Mouse (Mus musculus): ENCODE data around the gene Ssbp2. TPM values are rescaled to one million over a fixed set of nuclear protein-coding genes. Genes with fewer than 3 reads are reported as not detected.

The Ssbp2 gene
- polyA plus RNA-seq, 1 experiment: 7.9 TPM

DNA sequence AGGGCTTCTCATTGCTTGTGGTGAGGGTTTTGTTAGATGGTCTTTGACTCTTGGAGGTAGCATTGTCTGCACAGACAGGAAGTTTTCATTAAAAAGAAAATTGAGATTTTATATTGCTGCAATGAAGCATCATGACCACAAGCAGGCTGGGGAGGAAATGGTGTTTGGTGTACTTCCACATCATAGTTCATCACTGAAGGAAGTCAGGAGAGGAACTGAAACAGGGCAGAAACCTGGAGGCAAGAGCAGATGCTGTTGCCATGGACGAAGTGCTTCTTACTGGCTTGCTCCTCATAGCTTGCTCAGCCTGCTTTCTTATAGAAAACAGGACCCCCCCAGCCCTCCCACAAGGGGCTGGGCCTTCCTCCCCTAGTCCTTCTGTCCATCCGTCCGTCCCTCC, 139.5 kb downstream of the Ssbp2 start:
- TF ChIP-seq CTCF (IDR thresholded peaks at IDR 0.05; ENCODE audit: control insufficient read depth, insufficient read depth, insufficient replicate concordance, low read depth, low read length) (no peak), POLR2A (IDR thresholded peaks at IDR 0.05; ENCODE audit: control insufficient read depth, low read depth, low read length) (no peak)
- no peak overlapping the region for H3K27ac ChIP-seq (ENCODE audit: control insufficient read depth, insufficient read depth, low read depth, low read length)
- H3K36me3 ChIP-seq (ENCODE audit: control insufficient read depth, insufficient read depth, low read length): no peaks in the 10 kb centered on the region
- no peak overlapping the region for H3K4me3 ChIP-seq (ENCODE audit: control insufficient read depth, low read depth, low read length)
- H3K4me1 ChIP-seq (ENCODE audit: control insufficient read depth, insufficient read depth, low read length): no peaks in the 10 kb centered on the region
- no peaks in the 10 kb centered on the region for H3K27me3 ChIP-seq (ENCODE audit: control insufficient read depth, insufficient read depth, low read length)

DNA sequence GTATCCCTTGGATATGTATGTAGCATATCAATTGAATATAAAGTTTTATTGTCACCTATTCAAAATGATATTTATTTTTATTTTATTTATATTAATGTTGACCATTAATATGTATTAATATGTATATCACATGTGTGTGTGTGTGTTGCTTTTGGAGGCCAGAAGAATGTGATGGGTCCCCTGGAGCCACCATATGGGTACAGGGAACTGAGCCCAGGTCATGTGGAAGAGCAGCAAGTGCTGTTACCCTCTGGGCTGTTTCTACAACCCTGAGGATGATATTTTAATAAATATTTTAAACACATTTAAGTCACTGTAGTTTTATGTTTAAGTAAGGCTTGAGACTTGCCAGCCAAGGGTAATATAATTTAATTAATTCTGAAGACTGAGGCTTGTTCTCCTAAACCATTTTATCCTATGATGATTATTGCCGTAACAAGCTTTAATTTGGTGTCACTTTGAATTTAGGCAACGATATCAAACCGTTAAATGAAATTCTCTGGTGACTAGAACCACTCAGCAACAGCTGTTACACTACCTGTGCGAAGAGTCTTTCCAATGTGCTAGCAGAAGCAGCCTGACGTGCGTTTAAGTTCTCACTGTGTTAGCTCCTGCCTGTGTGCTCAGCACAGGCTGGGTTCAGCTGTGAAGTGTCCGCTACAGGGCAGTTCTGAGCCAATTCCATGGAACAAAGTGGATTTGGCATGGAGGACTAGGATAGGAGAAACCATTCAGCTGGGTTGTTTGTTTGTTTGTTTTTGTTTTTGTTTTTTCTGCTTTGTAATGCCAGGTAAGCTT, 145.2 kb downstream of the Ssbp2 start:
- Histone ChIP-seq H3K4me1 (ENCODE audit: control insufficient read depth, insufficient read depth, low read length) (no peaks in the 10 kb centered on the region), H3K27me3 (ENCODE audit: control insufficient read depth, insufficient read depth, low read length) (no peaks in the 10 kb centered on the region), H3K4me3 (ENCODE audit: control insufficient read depth, low read depth, low read length) (no peak overlapping the region), H3K36me3 (ENCODE audit: control insufficient read depth, insufficient read depth, low read length) (no peaks in the 10 kb centered on the region), H3K27ac (ENCODE audit: control insufficient read depth, insufficient read depth, low read depth, low read length) (no peak overlapping the region)
- no peak for TF ChIP-seq CTCF (IDR thresholded peaks at IDR 0.05; ENCODE audit: control insufficient read depth, insufficient read depth, insufficient replicate concordance, low read depth, low read length)
- no peak for TF ChIP-seq POLR2A (IDR thresholded peaks at IDR 0.05; ENCODE audit: control insufficient read depth, low read depth, low read length)

DNA sequence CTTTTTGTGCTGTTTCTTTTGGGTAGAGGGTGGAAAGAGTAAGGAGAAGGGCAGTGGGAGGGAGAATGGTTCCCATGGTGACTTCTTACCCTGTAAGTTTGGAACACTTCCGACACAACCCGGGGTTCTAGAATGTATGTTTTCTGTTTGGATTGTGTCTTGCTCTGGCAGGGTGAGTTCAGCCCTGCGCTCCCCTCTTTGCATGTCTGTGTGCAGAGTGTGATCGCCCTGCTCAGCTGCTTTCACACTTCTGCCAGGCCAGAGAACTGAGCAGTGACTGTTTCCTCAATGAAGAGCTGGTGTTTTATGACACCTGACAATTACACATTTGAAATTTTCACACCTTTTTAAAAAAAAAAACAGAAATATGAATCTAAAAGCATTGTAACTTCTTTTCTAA, 150.5 kb downstream of the Ssbp2 start:
- no peaks in the 10 kb centered on the region for H3K27me3 ChIP-seq (ENCODE audit: control insufficient read depth, insufficient read depth, low read length)
- H3K4me1 ChIP-seq (ENCODE audit: control insufficient read depth, insufficient read depth, low read length): no peaks in the 10 kb centered on the region
- no peak for TF ChIP-seq CTCF (IDR thresholded peaks at IDR 0.05; ENCODE audit: control insufficient read depth, insufficient read depth, insufficient replicate concordance, low read depth, low read length)
- peak; percentile 21; the same call in 1 of the 2 replicates for TF ChIP-seq POLR2A (IDR thresholded peaks at IDR 0.05; ENCODE audit: control insufficient read depth, low read depth, low read length)
- H3K4me3 ChIP-seq (ENCODE audit: control insufficient read depth, low read depth, low read length): no peak overlapping the region; the same call in 1 of the 2 replicates
- no peak overlapping the region for H3K27ac ChIP-seq (ENCODE audit: control insufficient read depth, insufficient read depth, low read depth, low read length)
- no peaks in the 10 kb centered on the region for H3K36me3 ChIP-seq (ENCODE audit: control insufficient read depth, insufficient read depth, low read length)

DNA sequence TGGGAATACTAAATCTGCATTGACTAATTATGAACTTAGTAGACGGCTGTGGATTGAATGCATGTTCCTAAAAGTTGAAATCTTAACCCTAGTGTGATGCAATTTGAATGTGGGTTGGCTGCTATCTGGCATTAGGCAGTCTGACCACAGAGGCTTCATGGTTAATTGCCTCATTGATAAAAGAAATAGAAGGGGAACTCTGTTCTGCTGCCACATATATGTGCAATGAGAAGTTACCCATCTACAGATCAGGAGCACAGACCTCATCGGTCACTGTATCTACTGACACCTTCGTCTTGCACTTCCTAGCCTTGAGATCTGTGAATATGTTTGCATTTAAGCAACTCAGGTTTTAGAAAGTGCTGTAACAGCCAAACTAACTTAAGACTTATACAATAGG, 151.8 kb downstream of the Ssbp2 start:
- Histone ChIP-seq H3K27me3 (ENCODE audit: control insufficient read depth, insufficient read depth, low read length) (no peaks in the 10 kb centered on the region), H3K4me1 (ENCODE audit: control insufficient read depth, insufficient read depth, low read length) (no peaks in the 10 kb centered on the region), H3K4me3 (ENCODE audit: control insufficient read depth, low read depth, low read length) (no peak overlapping the region), H3K27ac (ENCODE audit: control insufficient read depth, insufficient read depth, low read depth, low read length) (no peak overlapping the region), H3K36me3 (ENCODE audit: control insufficient read depth, insufficient read depth, low read length) (no peaks in the 10 kb centered on the region)
- TF ChIP-seq CTCF (IDR thresholded peaks at IDR 0.05; ENCODE audit: control insufficient read depth, insufficient read depth, insufficient replicate concordance, low read depth, low read length) (no peak), POLR2A (IDR thresholded peaks at IDR 0.05; ENCODE audit: control insufficient read depth, low read depth, low read length) (no peak)

DNA sequence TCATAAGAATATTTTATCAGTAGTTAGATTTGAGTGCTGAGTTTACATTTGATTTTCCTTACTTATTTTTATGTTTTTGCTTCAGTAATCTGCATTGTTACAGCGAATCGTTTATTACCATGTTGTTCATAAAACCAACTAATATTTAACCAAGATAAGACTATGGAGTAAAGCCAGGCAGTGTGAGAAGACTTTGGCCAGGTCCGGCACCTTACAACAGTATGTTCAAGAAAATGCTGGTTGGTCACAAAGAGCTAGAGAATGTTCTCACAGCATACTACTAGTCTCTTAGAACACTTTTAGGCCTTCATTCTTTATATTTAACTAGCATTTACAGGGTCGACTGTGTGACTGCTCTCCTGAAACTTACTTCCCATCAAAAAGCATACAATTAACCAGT, 152.5 kb downstream of the Ssbp2 start:
- H3K36me3 ChIP-seq (ENCODE audit: control insufficient read depth, insufficient read depth, low read length): no peaks in the 10 kb centered on the region
- H3K4me3 ChIP-seq (ENCODE audit: control insufficient read depth, low read depth, low read length): no peak overlapping the region
- no peaks in the 10 kb centered on the region for H3K4me1 ChIP-seq (ENCODE audit: control insufficient read depth, insufficient read depth, low read length)
- no peak for TF ChIP-seq CTCF (IDR thresholded peaks at IDR 0.05; ENCODE audit: control insufficient read depth, insufficient read depth, insufficient replicate concordance, low read depth, low read length)
- TF ChIP-seq POLR2A (IDR thresholded peaks at IDR 0.05; ENCODE audit: control insufficient read depth, low read depth, low read length): no peak
- no peaks in the 10 kb centered on the region for H3K27me3 ChIP-seq (ENCODE audit: control insufficient read depth, insufficient read depth, low read length)
- no peak overlapping the region for H3K27ac ChIP-seq (ENCODE audit: control insufficient read depth, insufficient read depth, low read depth, low read length)

DNA sequence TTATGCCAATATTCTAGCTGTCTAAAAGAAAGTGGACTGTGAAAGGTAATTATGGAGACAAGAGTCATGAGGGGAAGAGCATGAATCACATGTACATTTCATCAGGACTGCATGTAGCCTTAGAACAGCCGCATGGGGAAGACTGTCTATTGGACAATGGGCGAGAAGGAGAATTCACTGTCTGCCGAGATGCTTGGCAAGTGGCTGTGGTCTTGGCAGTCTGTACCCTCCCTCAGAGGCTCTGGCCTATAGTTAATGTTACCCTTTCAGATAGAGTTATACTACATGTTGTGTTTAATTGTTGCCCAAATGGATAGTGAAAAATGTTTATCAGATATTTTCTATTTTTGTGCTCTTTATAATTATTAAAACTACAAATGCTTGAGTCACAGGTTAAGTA, 156.0 kb downstream of the Ssbp2 start:
- no peaks in the 10 kb centered on the region for H3K4me1 ChIP-seq (ENCODE audit: control insufficient read depth, insufficient read depth, low read length)
- H3K36me3 ChIP-seq (ENCODE audit: control insufficient read depth, insufficient read depth, low read length): no peaks in the 10 kb centered on the region
- no peak for TF ChIP-seq CTCF (IDR thresholded peaks at IDR 0.05; ENCODE audit: control insufficient read depth, insufficient read depth, insufficient replicate concordance, low read depth, low read length)
- TF ChIP-seq POLR2A (IDR thresholded peaks at IDR 0.05; ENCODE audit: control insufficient read depth, low read depth, low read length): no peak
- H3K27ac ChIP-seq (ENCODE audit: control insufficient read depth, insufficient read depth, low read depth, low read length): no peak overlapping the region
- H3K27me3 ChIP-seq (ENCODE audit: control insufficient read depth, insufficient read depth, low read length): no peaks in the 10 kb centered on the region
- H3K4me3 ChIP-seq (ENCODE audit: control insufficient read depth, low read depth, low read length): no peak overlapping the region

DNA sequence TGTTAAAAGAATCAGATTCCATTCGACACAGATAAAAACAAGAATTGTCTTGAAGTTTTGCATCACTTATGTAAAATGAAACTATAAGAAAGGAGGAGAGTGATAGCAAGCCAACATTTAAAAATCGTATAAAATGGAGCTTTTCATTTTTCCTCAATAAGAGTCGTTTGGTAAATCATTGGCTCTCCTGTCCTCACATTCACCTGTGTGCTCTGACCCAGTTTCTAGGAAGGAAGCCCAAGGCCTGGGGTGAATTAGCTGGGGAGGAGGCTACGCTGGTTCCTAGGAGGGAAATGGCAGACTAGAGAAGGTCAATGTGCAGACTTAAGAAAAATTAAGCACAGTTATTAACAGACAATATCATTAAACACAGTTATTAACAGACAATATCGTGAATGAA, 156.8 kb downstream of the Ssbp2 start:
- H3K36me3 ChIP-seq (ENCODE audit: control insufficient read depth, insufficient read depth, low read length): no peaks in the 10 kb centered on the region
- TF ChIP-seq POLR2A (IDR thresholded peaks at IDR 0.05; ENCODE audit: control insufficient read depth, low read depth, low read length): no peak
- TF ChIP-seq CTCF (IDR thresholded peaks at IDR 0.05; ENCODE audit: control insufficient read depth, insufficient read depth, insufficient replicate concordance, low read depth, low read length): no peak
- H3K27me3 ChIP-seq (ENCODE audit: control insufficient read depth, insufficient read depth, low read length): no peaks in the 10 kb centered on the region
- no peak overlapping the region for H3K27ac ChIP-seq (ENCODE audit: control insufficient read depth, insufficient read depth, low read depth, low read length)
- H3K4me1 ChIP-seq (ENCODE audit: control insufficient read depth, insufficient read depth, low read length): no peaks in the 10 kb centered on the region
- no peak overlapping the region for H3K4me3 ChIP-seq (ENCODE audit: control insufficient read depth, low read depth, low read length)

Data from testis, adult 2 months (tissue).